Mouse (Mus musculus): ENCODE data around the gene Klhl41. TPM values are rescaled to one million over a fixed set of nuclear protein-coding genes. Genes with fewer than 3 reads are reported as not detected.
A peak's percentile ranks its signal among the peaks of the same experiment; 100 is the strongest.

Klhl41 gene
- polyA plus RNA-seq, 1 experiment = not detected

- Histone ChIP-seq H3K4me1 (ENCODE audit: control insufficient read depth, insufficient read depth, low read length) (peaks cover 9% of the 10 kb centered on the region), H3K4me3 (ENCODE audit: insufficient read depth, low read length) (peak overlapping the region; percentile 22; the same call in 1 of the 2 replicates), H3K27ac (ENCODE audit: insufficient read depth, low read depth, low read length) (no peak overlapping the region)
- no peak for TF ChIP-seq CTCF (IDR thresholded peaks at IDR 0.05; ENCODE audit: low read depth, low read length)
- TF ChIP-seq POLR2A (IDR thresholded peaks at IDR 0.05; ENCODE audit: borderline replicate concordance, low read depth, low read length) = no peak
These were observed 43.7 kb downstream of the Klhl41 start for GRCm38 (mm10) chr2:69713626-69714014.

- H3K27ac ChIP-seq (ENCODE audit: insufficient read depth, low read depth, low read length) = no peak overlapping the region
- H3K4me3 ChIP-seq (ENCODE audit: insufficient read depth, low read length) = no peak overlapping the region
- peaks cover 14% of the 10 kb centered on the region for H3K4me1 ChIP-seq (ENCODE audit: control insufficient read depth, insufficient read depth, low read length)
- TF ChIP-seq POLR2A (IDR thresholded peaks at IDR 0.05; ENCODE audit: borderline replicate concordance, low read depth, low read length) (no peak), CTCF (IDR thresholded peaks at IDR 0.05; ENCODE audit: low read depth, low read length) (no peak)
These were observed 44.2 kb downstream of the Klhl41 start for GRCm38 (mm10) chr2:69714126-69714525.

GRCm38 (mm10) chr2:69716483-69716882 lies 46.6 kb downstream of the Klhl41 start:
- Histone ChIP-seq H3K27ac (ENCODE audit: insufficient read depth, low read depth, low read length) (no peak overlapping the region), H3K4me3 (ENCODE audit: insufficient read depth, low read length) (no peak overlapping the region), H3K4me1 (ENCODE audit: control insufficient read depth, insufficient read depth, low read length) (peaks cover 21% of the 10 kb centered on the region)
- no peak for TF ChIP-seq CTCF (IDR thresholded peaks at IDR 0.05; ENCODE audit: low read depth, low read length)
- TF ChIP-seq POLR2A (IDR thresholded peaks at IDR 0.05; ENCODE audit: borderline replicate concordance, low read depth, low read length) = no peak

GRCm38 (mm10) chr2:69719121-69719520 lies 49.2 kb downstream of the Klhl41 start:
- Histone ChIP-seq H3K27ac (ENCODE audit: insufficient read depth, low read depth, low read length) (peak overlapping the region; percentile 64), H3K4me3 (ENCODE audit: insufficient read depth, low read length) (peak overlapping the region; percentile 29; the same call in 1 of the 2 replicates), H3K4me1 (ENCODE audit: control insufficient read depth, insufficient read depth, low read length) (peaks cover 24% of the 10 kb centered on the region)
- no peak for TF ChIP-seq CTCF (IDR thresholded peaks at IDR 0.05; ENCODE audit: low read depth, low read length)
- no peak for TF ChIP-seq POLR2A (IDR thresholded peaks at IDR 0.05; ENCODE audit: borderline replicate concordance, low read depth, low read length)

- Histone ChIP-seq H3K4me1 (ENCODE audit: control insufficient read depth, insufficient read depth, low read length) (peaks cover 27% of the 10 kb centered on the region), H3K4me3 (ENCODE audit: insufficient read depth, low read length) (peak within 1 kb of the TSS; percentile 93), H3K27ac (ENCODE audit: insufficient read depth, low read depth, low read length) (peak within 1 kb of the TSS; percentile 81)
- TF ChIP-seq POLR2A (IDR thresholded peaks at IDR 0.05; ENCODE audit: borderline replicate concordance, low read depth, low read length) = no peak
- no peak for TF ChIP-seq CTCF (IDR thresholded peaks at IDR 0.05; ENCODE audit: low read depth, low read length)
These were observed 52.3 kb downstream of the Klhl41 start, which contains the start of gene Ppig for GRCm38 (mm10) chr2:69722273-69722649. Ppig (plus strand) TSS chr2:69722545.

- Histone ChIP-seq H3K4me1 (ENCODE audit: control insufficient read depth, insufficient read depth, low read length) (peaks cover 27% of the 10 kb centered on the region), H3K27ac (ENCODE audit: insufficient read depth, low read depth, low read length) (peak overlapping the region; percentile 81), H3K4me3 (ENCODE audit: insufficient read depth, low read length) (peak overlapping the region; percentile 93)
- TF ChIP-seq CTCF (IDR thresholded peaks at IDR 0.05; ENCODE audit: low read depth, low read length) (no peak), POLR2A (IDR thresholded peaks at IDR 0.05; ENCODE audit: borderline replicate concordance, low read depth, low read length) (peak; percentile 24; the same call in 1 of the 2 replicates)
These were observed 53.0 kb downstream of the Klhl41 start for GRCm38 (mm10) chr2:69722650-69723518.

- Histone ChIP-seq H3K27ac (ENCODE audit: insufficient read depth, low read depth, low read length) (peak overlapping the region; percentile 81), H3K4me3 (ENCODE audit: insufficient read depth, low read length) (peak overlapping the region; percentile 93), H3K4me1 (ENCODE audit: control insufficient read depth, insufficient read depth, low read length) (peaks cover 23% of the 10 kb centered on the region)
- TF ChIP-seq CTCF (IDR thresholded peaks at IDR 0.05; ENCODE audit: low read depth, low read length) = no peak
- TF ChIP-seq POLR2A (IDR thresholded peaks at IDR 0.05; ENCODE audit: borderline replicate concordance, low read depth, low read length) = no peak
These were observed 53.6 kb downstream of the Klhl41 start for GRCm38 (mm10) chr2:69723519-69723825.

Other genes with a start within 250 kb of the Klhl41 start
- not detected in 2 replicates for gene Lrp2, start 84.1 kb upstream of the Klhl41 start, polyA plus RNA-seq (2012; ENCODE audit: insufficient read depth, insufficient read length, missing spikeins)
- 5.7 and 6.5 TPM in 2 replicates for gene Bbs5, start 22.9 kb upstream of the Klhl41 start, polyA plus RNA-seq (2012; ENCODE audit: insufficient read depth, insufficient read length, missing spikeins)
- 6.0 and 6.8 TPM in 2 replicates for gene Fastkd1, start 43.4 kb downstream of the Klhl41 start, polyA plus RNA-seq (2012; ENCODE audit: insufficient read depth, insufficient read length, missing spikeins)
- 134 and 138 TPM in 2 replicates for gene Ppig, start 52.4 kb downstream of the Klhl41 start, polyA plus RNA-seq (2012; ENCODE audit: insufficient read depth, insufficient read length, missing spikeins)
- gene Ccdc173, start 119.5 kb downstream of the Klhl41 start, polyA plus RNA-seq (2012; ENCODE audit: insufficient read depth, insufficient read length, missing spikeins) = 3.7 and 4.5 TPM in 2 replicates
- gene Phospho2, start 119.5 kb downstream of the Klhl41 start, polyA plus RNA-seq (2012; ENCODE audit: insufficient read depth, insufficient read length, missing spikeins) = 16.7 and 17.1 TPM in 2 replicates
- 0.23 and 0.39 TPM in 2 replicates for gene Klhl23, start 151.8 kb downstream of the Klhl41 start, polyA plus RNA-seq (2012; ENCODE audit: insufficient read depth, insufficient read length, missing spikeins)
- gene Ssb, start 191.4 kb downstream of the Klhl41 start, polyA plus RNA-seq (2012; ENCODE audit: insufficient read depth, insufficient read length, missing spikeins) = 211 and 236 TPM in 2 replicates
- 19.4 and 20.0 TPM in 2 replicates for gene Mettl5, start 215.5 kb downstream of the Klhl41 start, polyA plus RNA-seq (2012; ENCODE audit: insufficient read depth, insufficient read length, missing spikeins)
- 38.7 and 40.5 TPM in 2 replicates for gene Ubr3, start 227.1 kb downstream of the Klhl41 start, polyA plus RNA-seq (2012; ENCODE audit: insufficient read depth, insufficient read length, missing spikeins)